Mouse (Mus musculus) ZHBTc4 (cell line): ENCODE measurements around the gene Uqcrh.

Experiments
- DNase-seq: peaks from one replicate; pipeline ENCODE4 v3.0.0-alpha.2; 2011; ENCODE audit warnings: low read depth, low spot score

The Uqcrh gene

GRCm38 (mm10) chr4:116074861-116075620 is at the start of gene Uqcrh, which contains the start of gene Lrrc41:
Uqcrh (minus strand) TSS chr4:116075071.
Lrrc41 (plus strand) TSS chr4:116075269.
- peak; percentile 98 for DNase-seq

DNA sequence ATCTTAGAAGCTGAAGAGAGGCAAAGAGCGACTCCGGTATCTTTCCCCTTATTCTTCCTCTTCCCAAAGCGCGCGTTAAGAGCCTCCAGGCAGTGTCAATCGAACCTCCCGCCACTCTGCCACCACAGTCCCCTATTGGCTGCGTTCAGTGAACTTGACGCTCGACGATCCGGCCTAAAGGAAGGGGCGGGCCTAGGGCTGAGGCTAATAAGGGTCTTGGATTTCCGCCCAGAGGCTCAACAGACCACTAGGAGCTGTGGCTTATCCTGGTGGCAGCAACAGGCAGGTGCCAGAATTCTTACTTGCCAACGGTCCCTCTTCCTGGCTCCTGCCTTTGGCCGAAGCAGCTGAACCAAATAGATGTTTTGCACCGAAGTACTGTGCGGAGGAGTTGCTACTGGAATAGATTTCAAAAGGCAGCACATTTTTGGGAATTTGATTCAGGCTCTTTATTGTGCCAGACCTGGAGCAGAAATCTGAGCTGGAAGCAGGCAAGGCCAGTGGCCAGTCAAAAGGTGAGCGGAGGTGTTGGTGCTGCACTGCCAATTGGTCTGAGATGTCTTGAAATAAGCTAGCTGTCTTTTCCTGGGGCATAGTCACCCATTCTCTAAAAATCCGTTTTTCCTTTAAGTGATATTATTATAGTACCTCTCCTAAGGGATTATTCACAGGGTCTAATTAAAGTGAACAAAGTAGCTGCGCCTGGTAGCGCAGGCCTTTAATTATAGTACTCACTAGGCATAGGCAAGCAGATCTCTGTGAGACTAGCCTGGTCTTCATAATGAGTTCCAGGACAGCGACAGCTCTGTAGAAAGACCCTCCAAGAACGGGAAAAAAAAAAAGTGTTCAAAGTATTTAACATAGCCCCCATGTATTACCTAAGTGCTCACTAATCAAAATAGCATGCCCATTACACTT is 49.0 kb upstream of the Uqcrh start, which contains the start of the genes Rad54l and Pomgnt1:
TSS of gene Rad54l (minus strand) at position 89 of the 918 bp plus-strand sequence.
TSS of gene Pomgnt1 (plus strand) at position 239 of the 918 bp plus-strand sequence.
- peak; percentile 99 for DNase-seq

- DNase-seq, result peak; percentile 51
Measured at GRCm38 (mm10) chr4:116122762-116123161, 47.9 kb upstream of the Uqcrh start.

- DNase-seq, result no peak
Measured at GRCm38 (mm10) chr4:116111486-116111885, 36.6 kb upstream of the Uqcrh start.

DNA sequence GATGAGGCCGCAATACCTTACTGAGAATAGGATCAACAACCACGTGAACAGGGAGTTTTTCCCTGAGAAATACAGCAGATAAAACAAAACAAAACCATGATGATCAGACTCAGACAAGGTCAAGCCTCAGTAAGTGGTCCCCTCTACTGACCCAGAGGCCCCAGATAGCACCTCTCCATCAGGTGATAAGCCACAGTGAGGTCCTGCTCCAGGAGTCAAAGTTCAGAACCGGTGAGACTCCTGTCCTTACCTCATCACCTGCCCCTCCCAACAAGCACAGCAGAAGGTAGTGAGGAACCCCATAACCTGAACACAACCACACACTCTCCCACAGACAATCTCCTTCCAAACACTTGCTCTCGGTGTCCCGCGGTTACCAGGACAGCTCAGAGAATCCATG is 35.8 kb upstream of the Uqcrh start:
- DNase-seq, result no peak

DNA sequence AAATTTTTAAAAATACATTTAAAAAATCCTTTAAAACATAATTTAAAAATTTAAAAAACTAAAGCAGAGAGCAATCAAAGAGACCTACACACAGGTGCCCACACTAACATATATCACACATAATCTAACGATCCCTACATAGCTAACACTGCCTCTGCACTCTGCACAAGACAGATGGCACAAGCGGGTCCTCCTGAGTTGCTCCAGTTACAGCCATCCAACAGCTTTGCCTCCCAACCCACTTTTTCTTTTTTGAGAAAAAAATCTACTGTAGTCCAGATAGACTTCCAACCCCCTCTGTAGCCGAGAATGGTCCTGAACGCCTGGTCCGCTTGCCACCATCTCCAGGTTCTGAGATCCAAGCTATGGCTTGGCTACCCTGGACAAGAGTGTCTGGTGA is 30.4 kb upstream of the Uqcrh start:
- DNase-seq, result no peak

DNA sequence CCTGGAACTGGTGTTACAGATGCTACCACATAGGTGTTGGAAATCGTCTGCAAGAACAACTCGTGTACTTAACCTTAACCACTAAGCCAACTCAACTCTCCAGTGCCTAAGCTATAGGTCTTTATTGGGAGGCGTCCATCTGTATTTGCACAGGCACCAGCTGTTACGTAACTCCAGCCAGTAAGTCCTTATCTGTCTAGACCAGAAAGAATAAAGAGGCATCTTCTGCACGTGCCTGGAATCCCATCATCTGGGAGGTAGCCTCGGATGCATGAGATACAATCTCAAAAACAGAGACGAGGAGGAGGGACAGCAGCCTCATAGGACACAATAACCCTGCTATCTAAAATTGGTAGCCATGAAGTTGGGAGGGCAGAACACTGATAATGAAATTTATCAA is 26.1 kb upstream of the Uqcrh start:
- no peak for DNase-seq

- no peak for DNase-seq
Measured at GRCm38 (mm10) chr4:116097211-116097610, 22.3 kb upstream of the Uqcrh start.

GRCm38 (mm10) chr4:116096291-116096690 is 21.4 kb upstream of the Uqcrh start:
- DNase-seq, result no peak

DNA sequence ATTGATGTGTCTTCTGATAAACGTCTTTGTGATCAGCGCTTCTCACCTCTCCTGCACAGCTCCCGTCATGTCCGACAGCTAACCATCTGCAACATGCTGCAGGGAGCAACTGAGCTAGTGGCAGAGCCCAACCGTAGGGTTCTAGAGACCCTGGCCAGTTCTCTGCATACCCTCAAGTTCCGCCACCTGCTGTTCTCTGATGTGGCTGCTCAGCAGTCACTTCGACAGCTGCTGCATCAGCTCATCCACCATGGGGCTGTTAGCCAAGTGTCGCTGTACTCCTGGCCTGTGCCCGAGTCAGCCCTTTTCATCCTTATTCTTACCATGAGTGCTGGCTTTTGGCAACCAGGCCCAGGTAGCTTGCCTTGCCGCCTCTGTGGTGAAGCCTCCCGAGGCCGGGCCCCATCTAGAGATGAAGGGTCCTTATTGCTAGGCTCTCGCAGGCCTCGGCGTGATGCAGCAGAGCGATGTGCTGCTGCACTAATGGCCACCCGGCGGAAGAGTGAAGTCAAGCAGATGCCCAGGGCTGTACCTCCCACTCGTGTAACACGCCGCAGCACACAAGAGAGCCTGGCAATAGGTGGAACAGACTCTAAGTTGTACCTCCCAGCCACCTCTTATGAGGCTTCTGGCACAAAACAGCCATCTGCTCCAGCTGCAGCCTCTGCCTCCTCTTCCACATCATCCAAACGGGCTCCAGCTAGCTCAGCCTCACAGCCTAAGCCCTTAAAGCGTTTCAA is 13.8 kb upstream of the Uqcrh start:
- DNase-seq, result peak; percentile 56

- DNase-seq, result no peak
Measured at GRCm38 (mm10) chr4:116077240-116078095, 2.6 kb upstream of the Uqcrh start.

DNA sequence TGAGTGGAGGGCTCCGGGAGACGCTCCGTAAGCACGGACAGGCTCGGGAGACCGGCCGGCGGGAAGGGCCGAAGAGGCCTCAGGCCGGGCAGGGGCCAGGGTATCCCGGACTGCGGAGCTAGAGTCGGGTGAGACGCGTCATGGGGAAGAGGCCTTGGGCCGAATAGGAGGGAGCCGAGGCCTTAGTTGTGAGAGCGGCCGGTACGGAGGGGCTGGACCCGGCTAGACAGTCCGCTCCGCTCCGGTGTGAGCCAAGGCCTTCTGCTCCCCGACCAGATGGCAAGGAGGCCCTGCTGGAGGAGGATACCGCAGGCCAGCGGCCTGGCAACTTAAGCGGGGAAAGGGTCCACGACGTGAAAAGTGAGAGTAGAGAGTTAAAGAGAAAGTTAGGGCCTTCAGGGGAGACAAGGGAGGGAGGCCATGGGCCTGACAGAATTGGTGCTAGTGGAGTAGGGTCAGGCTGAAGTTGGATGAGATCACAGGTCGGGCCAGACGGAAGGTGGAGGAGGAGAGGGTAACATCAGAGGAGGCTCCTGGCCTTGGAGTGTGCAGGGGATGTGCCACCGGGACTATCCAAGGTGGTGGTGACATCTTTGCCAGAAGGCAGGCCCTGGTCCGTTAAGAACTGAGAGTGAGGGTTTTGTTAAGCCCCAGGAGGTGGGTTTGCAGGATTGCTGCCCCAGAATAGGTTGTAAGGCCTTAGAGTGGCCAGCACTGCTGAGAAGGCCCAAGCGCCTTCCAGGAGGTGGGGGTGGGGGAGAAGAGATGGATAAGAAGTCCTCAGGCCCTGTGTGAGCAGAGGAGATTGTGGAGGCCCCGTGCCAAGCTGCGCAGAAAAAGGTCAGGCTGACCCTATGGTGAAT is 1.7 kb upstream of the Uqcrh start:
- DNase-seq, result peak; percentile 35

- DNase-seq, result peak; percentile 84
Measured at GRCm38 (mm10) chr4:116075631-116076368, 929 bp upstream of the Uqcrh start.

- DNase-seq, result peak; percentile 27
Measured at GRCm38 (mm10) chr4:116074145-116074675, 661 bp downstream of the Uqcrh start.

DNA sequence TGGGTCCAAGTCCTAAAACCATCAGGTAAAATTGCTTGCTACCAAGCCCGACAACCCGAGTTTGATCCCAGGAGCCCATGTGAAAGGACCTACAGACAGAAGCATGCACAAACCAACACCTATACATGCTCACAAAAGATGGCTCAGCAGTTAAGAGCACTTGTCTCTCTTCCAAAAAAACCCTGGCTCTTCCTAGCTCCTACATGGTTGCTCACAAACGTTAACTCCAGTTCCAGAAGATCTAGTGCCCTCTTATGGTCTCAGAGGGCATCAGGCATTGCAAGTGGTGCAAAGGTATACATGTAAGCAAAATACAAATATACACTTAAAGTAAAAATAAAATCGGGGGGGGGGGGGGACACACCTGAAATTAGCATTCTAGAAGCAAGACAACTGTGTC is 1.7 kb downstream of the Uqcrh start:
- peak; percentile 25 for DNase-seq

- DNase-seq, result no peak
Measured at GRCm38 (mm10) chr4:116070116-116070515, 4.8 kb downstream of the Uqcrh start.

GRCm38 (mm10) chr4:116063855-116064254 is 11.0 kb downstream of the Uqcrh start:
- DNase-seq, result no peak

- peak; percentile 64 for DNase-seq
Measured at GRCm38 (mm10) chr4:116059012-116059726, 15.7 kb downstream of the Uqcrh start.
